Mouse (Mus musculus) liver, adult 2 months (tissue): ENCODE data around the gene Focad.

ENCODE experiments used
- CTCF ChIP-seq: fragments of 200-500 bp; IDR thresholded peaks from 2 replicates; pipeline ENCODE4 v1.5.1; 2011; ENCODE audit warnings: low read depth, low read length, control low read depth
- POLR2A ChIP-seq: fragments of 200-500 bp; IDR thresholded peaks from 2 replicates; pipeline ENCODE4 v1.6.1; 2011; ENCODE audit warnings: low read length, control low read depth; ENCODE audit not compliant: insufficient read depth; ENCODE audit errors: extremely low read depth

GRCm38 (mm10) chr4:88458093-88458492, 363.7 kb downstream of the Focad start:
- TF ChIP-seq POLR2A (no peak), CTCF (no peak)
